Mouse (Mus musculus): ENCODE measurements at regions not wholly inside any gene's neighbourhood (a gene's known extent, or its start where the extent isn't known, plus 50 kb on each side); places are given as distances from the start of the nearest gene placed in this dataset.

DNA sequence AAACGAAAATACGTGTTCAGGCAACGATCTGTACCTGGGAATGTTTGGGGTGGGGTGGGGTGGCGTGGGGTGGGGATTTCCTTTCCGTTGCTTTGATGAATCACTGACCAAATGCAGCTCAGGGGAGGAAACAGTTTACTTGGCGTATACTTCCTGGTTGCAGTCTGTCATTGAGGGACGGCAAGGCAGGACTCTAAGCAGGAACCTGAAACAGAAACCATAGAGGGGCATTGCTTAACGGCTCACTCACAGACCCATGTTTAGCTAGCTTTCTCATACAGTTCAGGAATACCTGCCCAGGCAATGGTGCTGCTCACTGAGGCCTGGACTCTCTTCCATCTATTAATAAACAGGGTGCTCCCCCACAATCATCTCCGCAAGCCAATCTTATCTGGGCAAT is 55.1 kb upstream of the Smox start:
- intact Hi-C loops (cut with DNase I) = no loop called here
- DNase-seq (ENCODE audit: low spot score in 2 of 2) = no peak

DNA sequence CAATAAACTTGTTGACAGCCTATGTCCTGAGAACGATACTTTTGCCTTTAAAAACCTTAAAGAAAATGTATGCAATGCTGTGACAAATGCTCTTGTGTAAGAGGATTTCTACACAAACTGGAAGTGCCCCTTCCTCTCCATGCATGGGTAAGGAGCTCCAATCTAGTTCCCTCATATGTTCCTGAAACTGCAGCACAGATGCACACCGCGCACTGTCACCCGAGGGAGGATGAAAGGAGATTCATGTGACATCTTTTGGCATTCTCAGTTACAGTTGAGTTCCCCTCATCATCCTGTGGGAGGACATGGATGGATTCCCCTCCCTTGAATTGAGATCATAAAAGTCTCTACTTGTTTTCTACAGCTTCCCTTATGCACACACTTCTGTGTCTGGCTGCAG is 60.8 kb upstream of the Smox start:
- no peak for DNase-seq (ENCODE audit: low spot score in 2 of 2)
- intact Hi-C loops (cut with DNase I) = no loop called here

- DNase-seq (ENCODE audit: low spot score in 2 of 2) = no peak
- intact Hi-C loops (cut with DNase I) = loop anchor here (5.0 kb wide), 1 partner anchor 384 kb away; no protein-coding TSS in a partner anchor
Observed at GRCm38 (mm10) chr2:131428089-131428488, 63.2 kb upstream of the Smox start.

DNA sequence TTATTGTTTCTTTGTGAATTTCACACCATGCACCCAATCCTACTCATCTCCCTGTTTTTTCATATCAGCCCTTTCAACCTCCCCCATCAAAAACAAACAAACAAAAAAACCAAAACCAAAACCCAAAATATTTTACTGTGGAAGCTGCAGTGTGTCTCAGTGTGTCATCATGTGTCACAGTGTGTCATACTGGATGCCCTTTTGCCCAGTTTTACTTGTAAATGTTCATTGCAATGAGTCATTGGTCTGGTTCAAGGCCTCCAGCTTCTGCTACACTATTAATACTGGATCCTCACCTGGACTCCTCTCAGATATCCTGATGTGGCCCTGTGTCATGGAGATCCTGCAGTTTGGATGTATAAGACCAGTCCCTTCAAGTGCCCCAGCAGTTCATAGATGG is 64.4 kb upstream of the Smox start:
- intact Hi-C loops (cut with DNase I) = loop anchor here (5.0 kb wide), 1 partner anchor 385 kb away; no protein-coding TSS in a partner anchor
- DNase-seq (ENCODE audit: low spot score in 2 of 2) = no peak

DNA sequence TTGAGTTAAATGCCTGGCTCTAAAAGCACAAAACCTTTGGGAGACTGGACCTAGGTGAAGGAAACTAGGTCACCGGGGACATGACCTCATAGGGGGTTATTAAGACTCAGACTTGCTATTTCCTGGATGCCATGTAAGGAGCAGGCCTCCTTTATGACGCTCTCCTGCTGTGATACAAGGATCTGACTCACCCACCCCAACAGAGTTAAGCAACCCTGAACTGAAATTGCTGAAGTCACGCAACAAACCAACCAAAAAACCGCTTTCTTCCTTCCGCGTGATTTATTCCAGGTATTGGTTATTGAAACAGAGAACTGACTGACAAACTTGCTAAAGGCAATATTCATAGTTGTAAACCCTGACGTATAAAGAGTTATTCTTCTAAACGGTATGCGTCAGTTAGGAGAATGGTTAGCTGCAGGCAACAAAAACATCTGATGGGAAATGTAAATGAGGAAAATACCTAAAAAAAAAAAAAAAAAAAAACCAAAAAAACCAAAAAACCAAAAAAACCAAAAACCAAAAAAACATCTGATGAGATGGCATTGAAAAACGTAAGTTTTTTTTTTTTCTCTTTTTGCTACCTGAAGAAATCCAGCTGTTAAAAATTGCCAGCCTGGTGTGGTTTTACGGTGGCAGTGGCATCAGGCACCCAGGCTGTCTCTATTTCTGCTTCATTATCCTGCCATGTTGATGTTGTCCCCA is 67.5 kb upstream of the Smox start:
- no peak for DNase-seq (ENCODE audit: low spot score in 2 of 2)
- intact Hi-C loops (cut with DNase I) = loop anchor here (2.0 to 5.0 kb wide), 2 partner anchors 69 to 105 kb away; partner anchors contain the start of gene Smox

- peak; percentile 67 to 70 for DNase-seq (ENCODE audit: low spot score in 2 of 2)
- intact Hi-C loops (cut with DNase I) = loop anchor here (1.0 to 5.0 kb wide), 3 partner anchors 69 to 106 kb away; partner anchors contain the start of gene Smox
Observed at GRCm38 (mm10) chr2:131422907-131423445, 68.3 kb upstream of the Smox start.

GRCm38 (mm10) chr2:131418130-131418529 is 65.4 kb upstream of the Rnf24 start:
- intact Hi-C loops (cut with DNase I) = loop anchor here (5.0 to 10.0 kb wide), 5 partner anchors 66 to 323 kb away; partner anchors contain the start of genes Cdc25b, Cenpb, Pank2 and Rnf24
- no peak for DNase-seq (ENCODE audit: low spot score in 2 of 2)

DNA sequence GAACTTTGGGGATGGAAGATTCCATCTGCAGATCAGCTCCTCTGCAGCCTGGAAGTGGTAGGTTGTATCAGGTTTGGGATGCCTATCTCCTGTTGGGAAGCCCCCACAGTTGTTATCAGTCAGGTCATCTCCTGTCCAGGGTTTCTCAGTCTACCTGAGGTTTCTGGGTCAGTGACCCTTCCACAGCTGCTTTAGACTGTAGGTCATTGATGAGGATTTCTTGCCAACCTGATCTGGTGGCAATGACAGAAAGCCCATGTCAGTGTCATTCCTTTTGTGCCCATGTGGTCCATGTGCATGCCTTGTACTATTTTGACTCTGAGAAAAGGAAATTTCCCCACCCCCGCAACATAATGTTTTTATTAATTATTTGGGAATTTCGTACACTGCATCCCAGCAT is 64.8 kb upstream of the Rnf24 start:
- intact Hi-C loops (cut with DNase I) = loop anchor here (5.0 to 10.0 kb wide), 5 partner anchors 65 to 323 kb away; partner anchors contain the start of genes Cdc25b, Cenpb, Pank2 and Rnf24
- DNase-seq (ENCODE audit: low spot score in 2 of 2) = no peak

GRCm38 (mm10) chr2:131416482-131416881 is 63.8 kb upstream of the Rnf24 start:
- DNase-seq (ENCODE audit: low spot score in 2 of 2) = peak; percentile 76 to 81
- intact Hi-C loops (cut with DNase I) = loop anchor here (5.0 to 10.0 kb wide), 5 partner anchors 64 to 322 kb away; partner anchors contain the start of genes Cdc25b, Cenpb, Pank2 and Rnf24

DNA sequence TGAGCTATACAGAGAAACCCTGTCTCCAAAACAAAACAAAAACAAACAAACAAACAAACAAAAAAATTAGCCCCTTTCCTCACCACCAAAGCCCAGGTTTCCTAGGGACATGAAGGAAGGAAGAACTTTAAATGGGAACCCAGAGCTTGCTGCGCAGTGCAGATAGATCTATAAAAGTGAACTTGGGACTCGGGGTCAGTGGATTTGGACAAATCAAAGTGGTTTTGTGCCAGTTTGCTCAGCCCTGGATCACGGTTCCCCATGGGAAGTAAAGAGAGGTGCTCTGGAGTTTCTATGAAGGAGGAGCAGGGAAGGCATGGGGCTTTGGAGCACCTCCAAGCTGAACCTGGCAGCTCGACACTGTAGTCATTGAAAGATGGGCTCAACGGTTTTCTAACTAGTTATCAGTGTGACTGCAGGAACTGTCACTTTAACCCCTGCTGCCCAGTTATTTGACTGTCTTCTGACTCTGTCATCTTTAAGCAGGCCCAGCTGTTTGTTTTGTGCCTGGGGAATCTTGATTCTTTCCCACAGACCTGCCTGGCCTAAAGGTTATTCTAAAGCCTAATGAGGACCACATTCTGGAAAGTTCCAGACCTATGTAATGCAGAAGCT is 58.3 kb upstream of the Rnf24 start:
- no peak for DNase-seq (ENCODE audit: low spot score in 2 of 2)
- intact Hi-C loops (cut with DNase I) = loop anchor here (10.0 kb wide), 3 partner anchors 146 to 316 kb away; partner anchors contain the start of genes Cdc25b, Cenpb, Pank2 and Spef1

GRCm38 (mm10) chr2:131407337-131407736 is 54.6 kb upstream of the Rnf24 start:
- intact Hi-C loops (cut with DNase I) = no loop called here
- no peak for DNase-seq (ENCODE audit: low spot score in 2 of 2)

- DNase-seq (ENCODE audit: low spot score in 2 of 2) = no peak
- intact Hi-C loops (cut with DNase I) = no loop called here
Observed at GRCm38 (mm10) chr2:131404218-131404555, 51.5 kb upstream of the Rnf24 start.

- intact Hi-C loops (cut with DNase I) = no loop called here
- peak in 1 of 2 experiments; percentile 21 for DNase-seq (ENCODE audit: low spot score in 2 of 2)
Observed at GRCm38 (mm10) chr2:131403543-131404217, 51.0 kb upstream of the Rnf24 start.

Measured in left cerebral cortex, postnatal 14 days (tissue).